Mouse (Mus musculus) lung, postnatal 0 days (tissue): ENCODE measurements around the gene Six4.

Experiments used
- CTCF ChIP-seq: IDR thresholded peaks from 2 replicates; pipeline ENCODE4 v1.5.1; 2016; ENCODE audit warnings: antibody characterized with exemption, mild to moderate bottlenecking
- EP300 ChIP-seq: IDR thresholded peaks from 2 replicates; pipeline ENCODE4 v1.6.1; 2016; ENCODE audit warnings: antibody characterized with exemption, mild to moderate bottlenecking, control low read depth

DNA sequence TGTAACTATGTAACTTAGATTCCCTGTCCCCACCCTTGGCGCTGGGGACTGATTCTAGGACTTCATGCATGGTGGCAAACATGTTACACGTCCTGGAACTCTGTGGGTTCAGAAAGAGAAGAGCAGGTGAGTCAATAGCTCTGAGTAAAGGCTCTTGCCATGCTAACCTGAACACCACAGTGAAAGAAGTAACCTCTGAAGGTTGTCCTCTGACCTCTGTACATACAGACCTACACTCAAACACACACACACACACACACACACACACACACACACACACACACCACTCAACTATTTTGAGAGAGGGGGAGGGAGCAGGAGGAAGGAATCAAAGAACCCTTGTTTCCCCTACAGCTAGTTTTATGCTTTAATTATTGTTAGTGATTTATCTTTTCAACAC lies 19.1 kb downstream of the Six4 start:
- TF ChIP-seq CTCF (no peak), EP300 (no peak)
